Mouse (Mus musculus): ENCODE measurements around the gene Mark4. TPM values are rescaled to one million over a fixed set of nuclear protein-coding genes. Genes with fewer than 3 reads are reported as not detected.

The Mark4 gene
- polyA plus RNA-seq, 1 experiment from 2014 or later: 19.2 TPM

DNA sequence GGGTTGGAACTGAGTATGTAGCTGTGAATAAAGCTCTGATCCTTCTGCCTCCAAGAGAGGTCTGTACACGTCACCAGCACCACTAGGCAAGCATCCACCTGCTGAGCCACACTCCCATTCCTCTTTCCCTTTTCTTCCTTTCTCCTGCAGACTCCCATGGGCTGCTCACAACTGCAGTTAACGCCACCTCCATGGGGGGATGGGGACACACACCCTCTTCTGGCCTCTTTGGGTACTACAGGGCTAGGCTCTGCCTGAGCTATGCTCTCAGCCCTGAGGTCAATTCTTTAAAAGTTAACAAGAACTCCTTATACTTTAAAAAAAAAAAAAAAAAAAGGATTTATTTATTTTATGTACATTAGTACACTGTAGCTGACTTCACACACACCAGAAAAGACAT lies 26.1 kb downstream of the Mark4 start:
- Histone ChIP-seq H3K4me1 (ENCODE audit: control insufficient read depth, insufficient read depth, low read length) (no peaks in the 10 kb centered on the region), H3K27me3 (ENCODE audit: control insufficient read depth, insufficient read depth, low read length) (no peaks in the 10 kb centered on the region), H3K9me3 (ENCODE audit: control insufficient read depth, low read length) (no peaks in the 10 kb centered on the region), H3K4me3 (ENCODE audit: low read depth, low read length) (no peak overlapping the region), H3K4me2 (ENCODE audit: low read depth, low read length) (no peak overlapping the region), H3K36me3 (ENCODE audit: control insufficient read depth, insufficient read depth, low read length) (peaks cover 69% of the 10 kb centered on the region), H3K27ac (ENCODE audit: low read depth, low read length) (no peak overlapping the region), H3K9ac (replicated peaks; ENCODE audit: low read depth, low read length) (no peak overlapping the region)
- 100% methylated on average over 2 of the region's 2 CpGs for WGBS
- no peak for ATAC-seq (ENCODE audit: low read depth)

DNA sequence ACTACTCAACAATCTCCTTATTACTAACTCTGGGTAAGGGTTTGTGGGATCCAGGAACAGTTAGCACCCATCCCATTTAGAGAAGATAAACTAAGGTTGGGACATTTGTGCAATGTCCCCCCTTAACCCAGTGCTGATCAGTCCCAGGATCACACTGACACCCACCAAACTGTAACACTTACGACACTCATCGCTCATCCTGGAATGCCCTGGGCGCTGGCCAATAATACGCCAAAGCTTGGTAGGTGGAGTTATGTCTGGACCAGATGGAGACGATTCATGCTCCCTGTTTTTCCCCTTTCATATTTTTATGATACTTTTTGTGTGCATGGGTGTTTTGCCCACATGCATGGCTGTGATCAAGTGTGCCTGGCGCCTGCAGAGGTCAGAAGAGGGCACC lies 28.2 kb downstream of the Mark4 start:
- no peak overlapping the region for H3K4me3 ChIP-seq (ENCODE audit: low read depth, low read length)
- no peak overlapping the region for H3K4me2 ChIP-seq (ENCODE audit: low read depth, low read length)
- H3K4me1 ChIP-seq (ENCODE audit: control insufficient read depth, insufficient read depth, low read length): no peaks in the 10 kb centered on the region
- no peaks in the 10 kb centered on the region for H3K27me3 ChIP-seq (ENCODE audit: control insufficient read depth, insufficient read depth, low read length)
- 94% methylated on average over 6 of the region's 6 CpGs for WGBS
- no peaks in the 10 kb centered on the region for H3K9me3 ChIP-seq (ENCODE audit: control insufficient read depth, low read length)
- no peak overlapping the region for H3K27ac ChIP-seq (ENCODE audit: low read depth, low read length)
- H3K9ac ChIP-seq (replicated peaks; ENCODE audit: low read depth, low read length): no peak overlapping the region
- no peak for ATAC-seq (ENCODE audit: low read depth)
- peaks cover 75% of the 10 kb centered on the region for H3K36me3 ChIP-seq (ENCODE audit: control insufficient read depth, insufficient read depth, low read length)

DNA sequence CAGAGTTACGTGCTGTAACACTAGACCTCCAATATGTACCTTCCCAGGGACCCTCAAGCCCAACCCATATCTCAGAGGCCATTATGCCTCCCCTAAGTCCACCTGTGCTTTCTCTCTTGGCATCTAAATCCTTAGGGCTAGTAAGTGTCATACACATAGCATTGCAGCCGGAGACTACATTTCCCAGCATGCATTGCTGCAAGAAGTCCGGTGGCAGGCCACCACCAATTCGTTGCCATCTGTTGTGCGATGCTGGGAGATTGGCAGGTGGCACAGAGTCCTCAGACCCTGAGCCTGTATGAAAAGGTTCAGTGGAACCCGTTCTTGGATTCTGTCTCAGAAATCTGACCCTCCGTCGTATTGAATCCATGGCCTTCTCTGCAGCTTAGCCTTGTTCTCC lies 28.9 kb downstream of the Mark4 start:
- no peak for ATAC-seq (ENCODE audit: low read depth)
- Histone ChIP-seq H3K4me1 (ENCODE audit: control insufficient read depth, insufficient read depth, low read length) (no peaks in the 10 kb centered on the region), H3K27ac (ENCODE audit: low read depth, low read length) (no peak overlapping the region), H3K27me3 (ENCODE audit: control insufficient read depth, insufficient read depth, low read length) (no peaks in the 10 kb centered on the region), H3K4me3 (ENCODE audit: low read depth, low read length) (no peak overlapping the region), H3K36me3 (ENCODE audit: control insufficient read depth, insufficient read depth, low read length) (peaks cover 78% of the 10 kb centered on the region), H3K9ac (replicated peaks; ENCODE audit: low read depth, low read length) (no peak overlapping the region), H3K9me3 (ENCODE audit: control insufficient read depth, low read length) (no peaks in the 10 kb centered on the region), H3K4me2 (ENCODE audit: low read depth, low read length) (no peak overlapping the region)
- WGBS: 77% methylated on average over 8 of the region's 8 CpGs

DNA sequence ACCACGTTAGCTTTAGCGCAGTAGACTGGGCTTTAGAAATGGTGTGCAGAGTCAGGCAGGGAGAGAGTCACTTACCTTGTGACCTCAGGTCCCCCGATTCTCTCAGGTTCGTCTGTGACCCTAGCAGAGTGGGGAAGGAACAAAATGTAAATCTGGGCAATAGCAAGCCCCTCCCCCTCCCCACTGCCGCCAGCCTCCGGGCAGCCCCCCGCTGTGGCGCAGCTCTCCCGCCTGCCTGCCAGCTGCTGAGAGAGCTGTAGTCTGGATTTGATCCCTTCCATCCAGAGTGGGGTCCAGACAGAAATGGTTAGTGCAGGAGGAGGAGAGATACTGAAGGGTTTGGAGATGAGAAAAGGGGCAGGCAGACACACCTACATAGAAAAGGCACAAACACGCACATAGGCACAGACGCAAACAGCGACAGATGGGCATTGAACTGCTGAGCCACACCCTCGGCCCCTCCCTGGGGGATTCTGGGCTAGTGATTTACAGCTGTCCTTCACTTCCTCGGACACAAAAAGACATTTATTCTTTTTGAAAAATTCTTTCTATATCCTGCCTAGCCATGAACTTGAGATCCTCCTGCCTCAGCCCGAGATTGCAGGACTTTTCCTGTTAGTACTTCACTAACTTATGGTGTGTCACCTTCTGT lies 30.5 kb downstream of the Mark4 start:
- WGBS: 61% methylated on average over 15 of the region's 15 CpGs
- H3K4me2 ChIP-seq (ENCODE audit: low read depth, low read length): no peak overlapping the region
- H3K27me3 ChIP-seq (ENCODE audit: control insufficient read depth, insufficient read depth, low read length): no peaks in the 10 kb centered on the region
- no peak overlapping the region for H3K27ac ChIP-seq (ENCODE audit: low read depth, low read length)
- no peak overlapping the region for H3K4me3 ChIP-seq (ENCODE audit: low read depth, low read length)
- peaks cover 64% of the 10 kb centered on the region for H3K36me3 ChIP-seq (ENCODE audit: control insufficient read depth, insufficient read depth, low read length)
- no peaks in the 10 kb centered on the region for H3K9me3 ChIP-seq (ENCODE audit: control insufficient read depth, low read length)
- H3K9ac ChIP-seq (replicated peaks; ENCODE audit: low read depth, low read length): no peak overlapping the region
- ATAC-seq (ENCODE audit: low read depth): no peak
- H3K4me1 ChIP-seq (ENCODE audit: control insufficient read depth, insufficient read depth, low read length): no peaks in the 10 kb centered on the region

DNA sequence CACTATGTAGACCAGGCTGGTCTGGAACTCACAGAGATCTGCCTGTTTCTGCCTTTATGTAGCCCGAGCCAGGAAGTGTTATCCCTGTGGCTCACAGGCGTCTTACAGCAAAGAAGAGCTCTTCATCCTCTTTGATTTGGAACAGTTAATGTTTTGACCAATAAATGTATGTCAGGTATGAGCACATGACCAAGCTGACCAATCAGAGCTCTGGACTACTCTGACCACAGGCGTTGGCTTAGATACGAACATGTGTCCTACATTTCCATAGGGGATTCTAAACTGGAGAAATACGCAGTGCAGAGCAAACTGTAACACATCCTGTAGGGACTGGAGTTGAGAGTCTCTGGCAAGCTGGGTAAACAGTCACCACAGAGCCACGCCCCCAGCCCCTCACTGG lies 31.7 kb downstream of the Mark4 start:
- Histone ChIP-seq H3K9ac (replicated peaks; ENCODE audit: low read depth, low read length) (no peak overlapping the region), H3K4me2 (ENCODE audit: low read depth, low read length) (no peak overlapping the region), H3K4me1 (ENCODE audit: control insufficient read depth, insufficient read depth, low read length) (no peaks in the 10 kb centered on the region), H3K27me3 (ENCODE audit: control insufficient read depth, insufficient read depth, low read length) (no peaks in the 10 kb centered on the region), H3K27ac (ENCODE audit: low read depth, low read length) (no peak overlapping the region), H3K9me3 (ENCODE audit: control insufficient read depth, low read length) (no peaks in the 10 kb centered on the region), H3K4me3 (ENCODE audit: low read depth, low read length) (no peak overlapping the region), H3K36me3 (ENCODE audit: control insufficient read depth, insufficient read depth, low read length) (peaks cover 52% of the 10 kb centered on the region)
- no peak for ATAC-seq (ENCODE audit: low read depth)
- WGBS: 90% methylated on average over 6 of the region's 6 CpGs

DNA sequence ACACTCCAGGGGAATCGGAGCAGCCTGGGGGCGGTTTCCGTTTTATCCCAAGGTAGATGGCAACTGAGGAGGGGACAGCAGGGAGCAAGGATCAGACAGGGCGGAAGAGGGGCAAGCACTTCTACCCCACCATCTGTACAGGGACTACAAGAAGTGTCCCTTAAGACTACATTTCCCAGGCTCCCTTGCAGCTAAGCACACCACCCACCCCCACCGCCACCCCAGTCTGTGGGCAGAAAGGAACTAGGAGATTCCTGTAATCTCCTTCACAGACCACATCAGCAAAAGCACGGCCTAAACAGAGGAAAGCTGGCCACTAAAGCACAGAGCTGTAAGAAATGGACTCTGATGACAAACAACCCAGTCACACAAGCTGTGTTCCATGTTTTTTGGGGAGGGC lies 32.3 kb downstream of the Mark4 start:
- Histone ChIP-seq H3K4me3 (ENCODE audit: low read depth, low read length) (no peak overlapping the region), H3K9me3 (ENCODE audit: control insufficient read depth, low read length) (no peaks in the 10 kb centered on the region), H3K9ac (replicated peaks; ENCODE audit: low read depth, low read length) (no peak overlapping the region), H3K27me3 (ENCODE audit: control insufficient read depth, insufficient read depth, low read length) (no peaks in the 10 kb centered on the region), H3K4me1 (ENCODE audit: control insufficient read depth, insufficient read depth, low read length) (no peaks in the 10 kb centered on the region), H3K27ac (ENCODE audit: low read depth, low read length) (no peak overlapping the region), H3K4me2 (ENCODE audit: low read depth, low read length) (no peak overlapping the region), H3K36me3 (ENCODE audit: control insufficient read depth, insufficient read depth, low read length) (peaks cover 47% of the 10 kb centered on the region)
- ATAC-seq (ENCODE audit: low read depth): no peak
- WGBS: 74% methylated on average over 6 of the region's 6 CpGs

GRCm38 (mm10) chr7:19424051-19424450 lies 34.6 kb downstream of the Mark4 start:
- Histone ChIP-seq H3K4me1 (ENCODE audit: control insufficient read depth, insufficient read depth, low read length) (no peaks in the 10 kb centered on the region), H3K9ac (replicated peaks; ENCODE audit: low read depth, low read length) (no peak overlapping the region), H3K4me2 (ENCODE audit: low read depth, low read length) (no peak overlapping the region), H3K27me3 (ENCODE audit: control insufficient read depth, insufficient read depth, low read length) (peaks cover 15% of the 10 kb centered on the region), H3K36me3 (ENCODE audit: control insufficient read depth, insufficient read depth, low read length) (peaks cover 32% of the 10 kb centered on the region), H3K9me3 (ENCODE audit: control insufficient read depth, low read length) (no peaks in the 10 kb centered on the region), H3K27ac (ENCODE audit: low read depth, low read length) (no peak overlapping the region), H3K4me3 (ENCODE audit: low read depth, low read length) (no peak overlapping the region)
- WGBS: 76% methylated on average over 4 of the region's 4 CpGs
- ATAC-seq (ENCODE audit: low read depth): no peak

DNA sequence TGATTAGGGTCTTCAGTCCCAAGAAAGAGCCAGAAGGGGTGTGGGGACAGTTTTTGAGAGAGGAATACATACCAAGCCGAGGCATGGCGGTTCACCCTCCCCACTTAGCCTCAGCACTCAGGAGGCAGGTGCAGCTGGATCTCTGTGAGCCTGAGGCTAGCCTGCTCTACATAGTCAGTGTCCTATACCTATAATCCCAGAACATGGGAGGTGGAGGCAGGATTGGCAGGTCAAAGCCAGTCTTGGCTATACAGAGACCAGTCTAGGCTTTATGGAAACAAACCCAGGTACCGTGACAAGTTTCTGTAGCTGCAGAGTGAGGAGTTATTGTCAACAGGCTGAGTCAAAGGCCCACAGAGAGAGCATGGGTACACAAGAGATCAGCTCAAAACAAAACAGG lies 35.5 kb downstream of the Mark4 start:
- ATAC-seq (ENCODE audit: low read depth): no peak
- no peak overlapping the region for H3K9ac ChIP-seq (replicated peaks; ENCODE audit: low read depth, low read length)

DNA sequence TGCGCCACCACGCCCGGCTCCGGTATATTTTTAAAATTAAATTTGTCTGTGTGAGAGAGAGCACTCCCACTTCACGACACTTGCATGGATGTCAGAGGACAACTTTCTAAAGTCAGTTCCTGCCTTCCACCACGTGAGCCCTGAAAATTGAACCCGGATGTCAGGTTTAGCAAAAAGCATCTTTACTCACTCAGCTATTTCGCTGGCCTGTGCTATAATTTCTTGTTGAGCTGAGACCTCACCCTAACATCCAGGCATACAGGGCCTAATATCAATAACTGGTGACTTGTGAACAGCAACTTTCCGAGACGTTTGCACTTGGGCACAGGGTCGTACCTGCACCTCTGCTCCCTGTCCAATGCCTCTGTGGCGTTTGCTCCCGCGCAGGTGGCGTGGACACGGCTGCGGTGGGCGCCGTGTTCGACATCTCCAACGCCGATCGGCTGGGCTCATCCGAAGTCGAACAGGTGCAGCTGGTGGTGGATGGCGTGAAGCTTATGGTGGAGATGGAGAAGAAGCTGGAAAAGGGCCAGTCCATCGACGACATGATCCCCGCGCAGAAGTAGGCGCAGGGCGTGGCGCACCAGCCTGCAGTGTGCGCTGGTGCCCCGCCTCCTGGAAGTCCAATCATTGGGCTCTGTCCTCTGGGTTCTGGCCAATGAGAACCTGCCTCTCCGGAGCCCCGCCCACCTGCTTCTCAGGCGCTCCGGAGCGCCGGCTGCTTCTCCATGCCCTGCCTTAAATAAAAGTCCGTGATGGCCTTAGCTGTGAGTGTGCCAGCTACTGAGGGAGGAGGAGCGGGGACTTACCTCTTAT lies 37.6 kb downstream of the Mark4 start:
- peak; percentile 98 for ATAC-seq (ENCODE audit: low read depth)
- 13% methylated on average over 43 of the region's 43 CpGs for WGBS
- H3K27me3 ChIP-seq (ENCODE audit: control insufficient read depth, insufficient read depth, low read length): peaks cover 16% of the 10 kb centered on the region

More for the DNA sequence above, 35.5 kb downstream of the Mark4 start:
- peaks cover 26% of the 10 kb centered on the region for H3K36me3 ChIP-seq (ENCODE audit: control insufficient read depth, insufficient read depth, low read length)
- no peaks in the 10 kb centered on the region for H3K9me3 ChIP-seq (ENCODE audit: control insufficient read depth, low read length)
- 90% methylated on average over 3 of the region's 3 CpGs for WGBS
- no peak overlapping the region for H3K27ac ChIP-seq (ENCODE audit: low read depth, low read length)
- no peak overlapping the region for H3K4me3 ChIP-seq (ENCODE audit: low read depth, low read length)
- no peak overlapping the region for H3K4me2 ChIP-seq (ENCODE audit: low read depth, low read length)
- no peaks in the 10 kb centered on the region for H3K4me1 ChIP-seq (ENCODE audit: control insufficient read depth, insufficient read depth, low read length)
- peaks cover 16% of the 10 kb centered on the region for H3K27me3 ChIP-seq (ENCODE audit: control insufficient read depth, insufficient read depth, low read length)

More for the DNA sequence above, 37.6 kb downstream of the Mark4 start:
- H3K4me3 ChIP-seq (ENCODE audit: low read depth, low read length): peak overlapping the region; percentile 34
- H3K9me3 ChIP-seq (ENCODE audit: control insufficient read depth, low read length): no peaks in the 10 kb centered on the region
- H3K4me2 ChIP-seq (ENCODE audit: low read depth, low read length): peak overlapping the region; percentile 71
- H3K9ac ChIP-seq (replicated peaks; ENCODE audit: low read depth, low read length): peak overlapping the region; percentile 42
- H3K27ac ChIP-seq (ENCODE audit: low read depth, low read length): no peak overlapping the region
- H3K36me3 ChIP-seq (ENCODE audit: control insufficient read depth, insufficient read depth, low read length): peaks cover 12% of the 10 kb centered on the region
- H3K4me1 ChIP-seq (ENCODE audit: control insufficient read depth, insufficient read depth, low read length): no peaks in the 10 kb centered on the region

Measured in neural tube, embryonic 14.5 days (tissue).